Mouse (Mus musculus) olfactory bulb, adult 2 months (tissue): Measurements from ENCODE around the gene E2f1. TPM values are rescaled to one million over a fixed set of nuclear protein-coding genes. Genes with fewer than 3 reads are reported as not detected.

Source experiments
- H3K27ac ChIP-seq: fragments of 200-500 bp; 2 replicates; pipeline ENCODE4 v1.5.1; 2012; ENCODE audit warnings: low read depth, low read length; ENCODE audit not compliant: insufficient read depth
- H3K4me1 ChIP-seq: fragments of 200-500 bp; 2 replicates; pipeline ENCODE4 v1.6.1; 2012; ENCODE audit warnings: low read length; ENCODE audit not compliant: control insufficient read depth, insufficient read depth
- H3K4me3 ChIP-seq: fragments of 200-500 bp; 2 replicates; pipeline ENCODE4 v1.5.1; 2012; ENCODE audit warnings: mild to moderate bottlenecking, low read depth, low read length, moderate library complexity; ENCODE audit not compliant: insufficient read depth
- CTCF ChIP-seq: fragments of 200-500 bp; IDR thresholded peaks from 2 replicates; pipeline ENCODE4 v1.5.1; 2012; ENCODE audit warnings: low read depth, mild to moderate bottlenecking, low read length, moderate library complexity; ENCODE audit not compliant: insufficient read depth
- POLR2A ChIP-seq: fragments of 200-500 bp; IDR thresholded peaks from 2 replicates; pipeline ENCODE4 v1.6.1; 2012; ENCODE audit warnings: mild to moderate bottlenecking, low read depth, low read length, moderate library complexity; ENCODE audit not compliant: insufficient read depth
- WGBS: fragments of 180-500 bp; shearing (Covaris S2); methylation state at CpG from one replicate; pipeline ENCODE4 v1.1.7; 2018; 5-methylcytosine and 5-hydroxymethylcytosine counted together
- polyA plus RNA-seq: library from polyadenylated mRNA; stranded (reverse); fragments of >200 nt; gene quantifications from 2 replicates; pipeline ENCODE4 v1.2.4, GENCODE M21; 2012; ENCODE audit warnings: low replicate concordance; ENCODE audit not compliant: missing spikeins, insufficient read depth, insufficient read length

The E2f1 gene
- polyA plus RNA-seq, 1 experiment: not detected

DNA sequence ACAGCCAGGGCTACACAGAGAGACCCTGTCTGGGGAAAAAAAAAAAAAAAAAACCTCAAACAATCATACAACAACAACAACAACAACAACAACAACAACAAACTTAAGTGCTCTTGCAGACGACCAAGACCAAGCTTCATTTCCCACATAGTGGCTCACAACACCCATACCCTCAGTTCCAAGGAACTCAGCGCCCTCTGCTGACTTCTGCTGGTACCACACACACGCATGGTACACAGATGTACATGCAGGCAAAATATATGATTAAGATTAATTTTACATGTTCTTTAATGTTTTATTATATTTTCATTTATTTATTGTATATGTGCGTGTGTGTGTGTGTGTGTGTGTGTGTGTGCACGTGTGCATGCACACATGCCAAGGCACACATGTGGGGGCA is 16.7 kb upstream of the E2f1 start:
- Histone ChIP-seq H3K4me3 (no peak overlapping the region), H3K4me1 (peaks cover 19% of the 10 kb centered on the region), H3K27ac (no peak overlapping the region)
- 73% methylated on average over 5 of the region's 5 CpGs for WGBS
- TF ChIP-seq CTCF (no peak), POLR2A (no peak)

DNA sequence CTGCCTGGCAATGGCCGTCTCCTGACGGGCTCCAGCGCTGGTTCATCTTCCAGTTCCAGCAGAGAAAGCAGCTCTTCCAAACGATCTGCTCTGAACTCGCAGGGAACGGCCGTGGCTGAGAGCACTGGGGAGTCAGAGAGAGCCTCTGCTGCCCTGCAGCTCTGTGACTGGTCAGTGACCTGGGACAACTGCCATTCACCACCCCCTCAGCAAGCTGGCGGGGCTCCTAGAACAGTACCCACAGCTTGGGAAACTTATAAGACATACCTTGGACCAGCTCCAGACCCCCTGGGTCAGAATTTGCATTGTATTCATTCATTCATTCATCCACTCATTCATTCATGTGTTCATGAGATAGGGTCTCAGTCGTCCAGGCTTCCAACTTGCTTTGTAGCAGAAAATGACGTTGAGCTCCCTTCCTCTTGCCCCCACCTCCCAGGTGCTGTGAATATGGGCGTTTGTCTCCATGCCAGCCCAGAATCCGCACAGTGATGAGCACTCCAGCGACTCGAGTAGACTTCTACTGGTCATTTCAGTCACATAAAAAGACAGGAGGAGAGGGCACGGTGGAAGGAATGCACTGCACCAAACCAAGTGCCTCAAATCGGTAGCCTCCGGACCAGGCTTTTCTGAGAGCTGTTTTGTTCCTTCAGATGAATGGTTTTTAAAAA is 15.4 kb upstream of the E2f1 start:
- H3K4me3 ChIP-seq: no peak overlapping the region
- H3K4me1 ChIP-seq: peaks cover 26% of the 10 kb centered on the region
- WGBS: 34% methylated on average over 17 of the region's 17 CpGs
- H3K27ac ChIP-seq: no peak overlapping the region
- no peak for TF ChIP-seq POLR2A
- TF ChIP-seq CTCF: no peak

DNA sequence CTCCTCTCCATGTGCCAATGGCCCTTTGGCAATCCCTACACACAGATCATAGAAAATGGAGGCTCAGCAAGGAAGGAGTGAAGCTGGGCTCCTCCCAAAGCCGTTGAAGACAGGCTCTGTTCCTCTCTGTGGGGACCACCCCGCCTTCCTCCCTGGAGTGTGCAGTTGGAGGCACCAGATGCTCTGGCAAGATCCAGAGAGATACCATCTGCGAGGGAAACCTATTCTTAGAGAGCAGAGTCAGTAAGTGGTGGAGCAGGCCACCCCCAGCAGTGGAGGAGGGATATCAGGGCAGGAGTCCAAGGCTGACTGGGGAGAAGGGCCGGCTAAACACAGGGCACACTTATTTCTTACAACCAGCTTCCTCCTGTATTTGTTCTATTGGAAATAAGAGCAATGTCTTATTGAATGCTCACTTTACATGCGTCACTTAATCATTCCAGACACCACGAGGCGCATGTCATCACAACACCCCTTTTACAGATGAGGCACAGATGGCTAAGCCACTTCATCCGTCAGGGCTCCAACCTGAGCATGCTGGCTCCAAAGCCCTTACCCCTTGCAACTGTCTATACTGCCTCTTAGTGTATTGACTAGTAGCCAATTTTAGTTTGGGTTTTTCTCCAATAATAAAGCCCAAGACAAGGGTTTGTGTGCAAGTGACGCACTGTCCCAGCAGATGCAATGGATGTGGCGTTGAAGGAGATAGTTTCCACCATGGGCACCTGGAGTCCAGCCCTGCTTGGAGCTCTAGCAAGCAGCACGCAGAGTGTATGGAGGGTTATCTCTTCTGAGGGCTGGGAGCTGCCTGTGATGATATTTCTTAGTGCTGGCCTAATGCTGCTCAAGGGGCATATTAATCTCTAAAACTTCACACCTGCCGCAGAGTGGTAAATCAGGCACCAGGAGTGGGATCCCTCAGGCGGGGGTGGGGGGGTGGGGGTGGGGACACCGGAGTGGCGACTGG is 14.5 kb upstream of the E2f1 start:
- TF ChIP-seq POLR2A: no peak
- no peak for TF ChIP-seq CTCF

DNA sequence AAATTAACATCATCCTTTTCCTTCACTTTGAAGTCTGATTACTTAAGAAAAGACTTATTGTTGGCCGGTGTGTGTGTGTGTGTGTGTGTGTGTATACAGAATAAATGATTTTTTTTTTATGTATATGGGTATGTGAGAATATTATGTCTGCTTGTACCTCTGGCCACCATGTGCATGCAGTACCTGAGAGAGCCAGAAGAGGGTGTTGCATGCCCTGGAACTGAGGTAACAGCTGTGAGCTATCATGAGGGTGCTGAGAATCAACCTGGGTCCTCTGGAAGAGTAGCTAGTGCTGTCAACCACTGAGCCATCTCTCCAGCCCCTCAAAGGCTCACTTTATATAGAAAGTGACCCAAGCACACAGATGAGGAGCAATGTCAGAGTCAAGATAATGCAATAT is 11.7 kb upstream of the E2f1 start:
- WGBS: 97% methylated on average over 1 of the region's 1 CpGs
- Histone ChIP-seq H3K27ac (no peak overlapping the region), H3K4me1 (peaks cover 38% of the 10 kb centered on the region), H3K4me3 (no peak overlapping the region)
- TF ChIP-seq POLR2A: no peak
- no peak for TF ChIP-seq CTCF

More for the DNA sequence above, 14.5 kb upstream of the E2f1 start:
- 35% methylated on average over 15 of the region's 15 CpGs for WGBS
- H3K4me1 ChIP-seq: peaks cover 26% of the 10 kb centered on the region
- no peak overlapping the region for H3K4me3 ChIP-seq
- peak overlapping the region; percentile 35 for H3K27ac ChIP-seq

DNA sequence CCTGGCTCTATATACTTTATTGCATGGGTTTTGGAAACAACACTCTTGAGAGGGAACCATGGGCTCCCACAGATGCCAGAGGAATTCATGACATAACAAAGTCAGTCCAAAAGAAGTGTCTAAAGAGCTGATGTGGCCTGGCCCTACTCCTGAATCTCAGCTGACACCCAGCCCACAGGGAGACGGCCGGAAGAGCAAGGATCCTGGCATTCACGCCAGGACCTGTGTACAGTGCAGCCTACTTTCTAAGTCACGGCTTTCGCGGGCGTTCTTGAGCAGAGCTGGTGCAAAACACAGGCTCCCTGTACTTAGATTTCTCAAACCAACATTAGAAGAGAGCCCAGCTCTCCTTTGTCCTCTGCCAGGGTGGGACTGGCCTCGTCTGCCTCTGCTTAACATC is 10.9 kb upstream of the E2f1 start:
- Histone ChIP-seq H3K4me1 (peaks cover 38% of the 10 kb centered on the region), H3K27ac (no peak overlapping the region), H3K4me3 (no peak overlapping the region)
- TF ChIP-seq POLR2A (no peak), CTCF (no peak)
- 69% methylated on average over 8 of the region's 8 CpGs for WGBS

DNA sequence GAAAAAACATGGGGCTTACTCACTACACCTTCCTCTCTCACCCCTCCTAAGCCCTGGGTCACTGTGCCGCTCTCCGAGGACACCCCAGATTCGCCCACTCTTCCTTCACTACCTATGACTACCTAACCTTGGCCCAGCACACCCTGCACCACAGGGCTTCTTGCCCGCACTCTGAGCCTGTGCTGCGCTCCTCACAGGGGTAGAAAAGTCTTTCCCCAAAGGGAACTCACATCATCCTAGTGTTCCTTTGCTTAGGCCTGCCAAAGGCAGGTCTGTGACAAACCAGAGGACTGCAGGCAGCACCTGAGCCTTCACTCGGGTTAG is 8.0 kb upstream of the E2f1 start:
- TF ChIP-seq CTCF: no peak
- no peak for TF ChIP-seq POLR2A
- H3K4me1 ChIP-seq: peaks cover 19% of the 10 kb centered on the region
- H3K4me3 ChIP-seq: no peak overlapping the region
- WGBS: 86% methylated on average over 6 of the region's 6 CpGs
- no peak overlapping the region for H3K27ac ChIP-seq

DNA sequence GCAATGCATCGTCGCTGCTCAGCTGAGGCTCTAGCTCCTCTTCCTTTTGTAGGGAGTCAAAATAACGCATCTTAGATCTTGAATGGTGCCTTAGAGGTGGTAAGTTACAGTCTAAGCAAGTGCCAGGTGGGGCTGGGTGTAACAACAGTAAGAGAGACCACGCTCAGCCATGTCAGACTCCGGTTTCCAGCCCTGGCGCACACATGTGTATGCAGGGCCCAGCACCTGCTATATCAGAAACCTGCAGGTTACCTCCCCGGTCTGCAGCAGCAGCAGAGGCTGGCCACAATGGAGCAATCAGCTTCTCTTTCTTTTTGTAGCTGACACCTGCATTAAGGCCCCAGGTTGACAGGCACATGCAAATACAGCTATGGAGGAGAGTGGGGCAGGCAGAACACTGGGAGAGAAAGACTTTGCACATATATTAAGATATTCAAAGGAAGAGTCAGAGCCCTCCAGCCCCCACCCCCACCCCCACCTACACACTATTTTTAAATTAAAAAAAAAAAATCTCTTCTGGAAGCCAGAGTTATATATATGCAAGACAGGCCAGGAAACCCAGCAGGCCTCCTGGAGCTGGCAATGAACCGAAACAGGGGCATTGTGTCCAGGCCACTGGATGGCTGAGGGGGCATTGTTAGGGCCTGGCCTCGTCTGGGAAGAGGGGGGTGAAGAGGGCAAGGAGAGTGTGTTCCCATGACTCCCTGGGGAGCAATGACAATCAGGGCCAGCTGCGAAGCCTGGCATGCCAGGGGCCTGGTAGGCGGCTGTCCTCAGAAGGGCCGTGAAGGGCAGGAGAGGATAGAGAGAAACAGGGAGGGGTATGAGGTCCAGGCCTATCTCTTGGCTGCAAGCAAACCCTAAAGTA is 7.4 kb upstream of the E2f1 start:
- no peak overlapping the region for H3K27ac ChIP-seq
- H3K4me1 ChIP-seq: peaks cover 19% of the 10 kb centered on the region
- H3K4me3 ChIP-seq: no peak overlapping the region
- 61% methylated on average over 12 of the region's 12 CpGs for WGBS
- TF ChIP-seq CTCF (no peak), POLR2A (no peak)

DNA sequence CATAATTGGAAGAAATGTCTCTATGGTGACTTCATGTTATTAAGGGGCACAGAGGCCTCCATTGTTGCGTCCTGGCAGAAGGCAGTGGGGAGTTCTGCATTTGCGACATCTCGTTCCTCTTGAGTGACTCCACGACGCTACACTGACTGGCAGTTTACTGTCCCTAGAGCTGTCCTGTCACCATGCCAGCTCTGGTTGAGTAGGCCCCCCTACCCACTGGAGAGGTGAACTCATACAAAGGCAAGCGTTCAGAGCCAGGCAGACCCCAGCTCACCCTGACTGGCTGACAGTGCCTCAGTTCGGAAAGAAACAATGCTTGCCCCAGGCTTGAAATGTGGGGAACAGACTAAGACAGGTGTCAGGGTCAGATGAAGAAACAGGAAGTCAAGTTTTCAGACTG is 4.6 kb upstream of the E2f1 start:
- 70% methylated on average over 7 of the region's 7 CpGs for WGBS
- Histone ChIP-seq H3K4me3 (no peak overlapping the region), H3K4me1 (peaks cover 12% of the 10 kb centered on the region), H3K27ac (no peak overlapping the region)
- TF ChIP-seq CTCF: no peak
- no peak for TF ChIP-seq POLR2A
